Mouse (Mus musculus) midbrain, embryonic 12.5 days (tissue): ENCODE measurements at regions not wholly inside any gene's neighbourhood (a gene's known extent, or its start where the extent isn't known, plus 50 kb on each side); places are given as distances from the start of the nearest gene placed in this dataset.

Source experiments
- ATAC-seq: fragments of 200-750 bp; cut with Nextera tagmentation; 2 replicates; pipeline ENCODE4 v1.8.0; 2017; ENCODE audit warnings: low read depth, moderate TSS enrichment, moderate library complexity; ENCODE audit not compliant: low FRiP score
- H3K27ac ChIP-seq: fragments of 300-500 bp; sonication (generic); replicated peaks from 2 replicates; pipeline ENCODE4 v1.5.1; 2016; ENCODE audit warnings: mild to moderate bottlenecking
- H3K27me3 ChIP-seq: fragments of 300-500 bp; sonication (generic); 2 replicates; pipeline ENCODE4 v1.6.1; 2016; ENCODE audit warnings: mild to moderate bottlenecking
- H3K36me3 ChIP-seq: fragments of 300-500 bp; sonication (generic); 2 replicates; pipeline ENCODE4 v1.6.1; 2016
- H3K4me1 ChIP-seq: fragments of 300-500 bp; sonication (generic); 2 replicates; pipeline ENCODE4 v1.6.1; 2016
- H3K4me2 ChIP-seq: fragments of 300-500 bp; sonication (generic); replicated peaks from 2 replicates; pipeline ENCODE4 v1.6.1; 2016; ENCODE audit warnings: mild to moderate bottlenecking, moderate library complexity
- H3K4me3 ChIP-seq: fragments of 300-500 bp; sonication (generic); 2 replicates; pipeline ENCODE4 v1.5.1; 2016; ENCODE audit warnings: mild to moderate bottlenecking
- H3K9ac ChIP-seq: fragments of 300-500 bp; sonication (generic); replicated peaks from 2 replicates; pipeline ENCODE4 v1.6.1; 2016; ENCODE audit warnings: mild to moderate bottlenecking, moderate library complexity
- H3K9me3 ChIP-seq: fragments of 300-500 bp; sonication (generic); 2 replicates; pipeline ENCODE4 v1.6.1; 2016; ENCODE audit warnings: mild to moderate bottlenecking
- WGBS: fragments of 180-500 bp; shearing (Covaris S2); methylation state at CpG from one replicate; pipeline ENCODE4 v1.1.7; 2016; 5-methylcytosine and 5-hydroxymethylcytosine counted together

GRCm38 (mm10) chr16:49965528-49966250 is 165.4 kb downstream of the Cd47 start:
- no peak overlapping the region for H3K4me2 ChIP-seq
- 47% methylated on average over 7 of the region's 7 CpGs for WGBS
- H3K9ac ChIP-seq: no peak overlapping the region
- no peak overlapping the region for H3K4me3 ChIP-seq
- peak; percentile 28; the same call in 1 of the 2 replicates for ATAC-seq
- H3K27ac ChIP-seq: 0 out of 2 replicates have a peak overlapping the region, but pooled peaks have one; percentile 12
- H3K4me1 ChIP-seq: peaks cover 8% of the 10 kb centered on the region
- no peaks in the 10 kb centered on the region for H3K9me3 ChIP-seq
- H3K27me3 ChIP-seq: no peaks in the 10 kb centered on the region
- H3K36me3 ChIP-seq: no peaks in the 10 kb centered on the region

GRCm38 (mm10) chr16:49966251-49966588 is 165.9 kb downstream of the Cd47 start:
- Histone ChIP-seq H3K4me2 (no peak overlapping the region), H3K4me1 (peaks cover 8% of the 10 kb centered on the region), H3K4me3 (no peak overlapping the region), H3K27ac (no peak overlapping the region), H3K27me3 (no peaks in the 10 kb centered on the region), H3K9me3 (no peaks in the 10 kb centered on the region), H3K36me3 (no peaks in the 10 kb centered on the region), H3K9ac (no peak overlapping the region)
- WGBS: 67% methylated on average over 2 of the region's 2 CpGs
- ATAC-seq: no peak

GRCm38 (mm10) chr16:49967110-49967509 is 166.8 kb downstream of the Cd47 start:
- H3K4me2 ChIP-seq: no peak overlapping the region
- ATAC-seq: no peak
- H3K9ac ChIP-seq: no peak overlapping the region
- no peak overlapping the region for H3K4me3 ChIP-seq
- H3K36me3 ChIP-seq: no peaks in the 10 kb centered on the region
- peaks cover 8% of the 10 kb centered on the region for H3K4me1 ChIP-seq
- WGBS: 84% methylated on average over 7 of the region's 7 CpGs
- H3K27ac ChIP-seq: no peak overlapping the region
- no peaks in the 10 kb centered on the region for H3K9me3 ChIP-seq
- no peaks in the 10 kb centered on the region for H3K27me3 ChIP-seq

- Histone ChIP-seq H3K4me1 (peaks cover 8% of the 10 kb centered on the region), H3K9me3 (no peaks in the 10 kb centered on the region), H3K27me3 (no peaks in the 10 kb centered on the region), H3K36me3 (no peaks in the 10 kb centered on the region), H3K4me2 (no peak overlapping the region), H3K9ac (no peak overlapping the region), H3K4me3 (no peak overlapping the region), H3K27ac (no peak overlapping the region)
- WGBS: 82% methylated on average over 4 of the region's 4 CpGs
- ATAC-seq: no peak
Measured at GRCm38 (mm10) chr16:49968291-49968870, 168.0 kb downstream of the Cd47 start.

GRCm38 (mm10) chr16:49969035-49969434 is 168.7 kb downstream of the Cd47 start:
- WGBS: 95% methylated on average over 4 of the region's 4 CpGs
- Histone ChIP-seq H3K36me3 (no peaks in the 10 kb centered on the region), H3K9ac (no peak overlapping the region), H3K27me3 (no peaks in the 10 kb centered on the region), H3K4me1 (peaks cover 8% of the 10 kb centered on the region), H3K27ac (no peak overlapping the region), H3K4me2 (no peak overlapping the region), H3K4me3 (no peak overlapping the region), H3K9me3 (no peaks in the 10 kb centered on the region)
- ATAC-seq: no peak

- no peak for ATAC-seq
- Histone ChIP-seq H3K4me1 (peaks cover 8% of the 10 kb centered on the region), H3K4me3 (no peak overlapping the region), H3K36me3 (no peaks in the 10 kb centered on the region), H3K9me3 (no peaks in the 10 kb centered on the region), H3K27me3 (no peaks in the 10 kb centered on the region), H3K9ac (no peak overlapping the region), H3K4me2 (no peak overlapping the region), H3K27ac (no peak overlapping the region)
- 96% methylated on average over 2 of the region's 2 CpGs for WGBS
Measured at GRCm38 (mm10) chr16:49969693-49970296, 169.5 kb downstream of the Cd47 start.

GRCm38 (mm10) chr16:49970297-49970804 is 170.0 kb downstream of the Cd47 start:
- H3K27ac ChIP-seq: no peak overlapping the region
- no peak overlapping the region for H3K4me2 ChIP-seq
- no peak overlapping the region for H3K9ac ChIP-seq
- 77% methylated on average over 2 of the region's 2 CpGs for WGBS
- no peak overlapping the region for H3K4me3 ChIP-seq
- H3K4me1 ChIP-seq: peaks cover 6% of the 10 kb centered on the region
- no peak for ATAC-seq
- H3K9me3 ChIP-seq: no peaks in the 10 kb centered on the region
- no peaks in the 10 kb centered on the region for H3K36me3 ChIP-seq
- H3K27me3 ChIP-seq: no peaks in the 10 kb centered on the region

- Histone ChIP-seq H3K4me3 (no peak overlapping the region), H3K9ac (no peak overlapping the region), H3K27me3 (no peaks in the 10 kb centered on the region), H3K36me3 (no peaks in the 10 kb centered on the region), H3K9me3 (no peaks in the 10 kb centered on the region), H3K4me1 (no peaks in the 10 kb centered on the region), H3K4me2 (no peak overlapping the region), H3K27ac (no peak overlapping the region)
- WGBS: 94% methylated on average over 3 of the region's 3 CpGs
- ATAC-seq: no peak
Measured at GRCm38 (mm10) chr16:49971141-49971555, 170.8 kb downstream of the Cd47 start.

- Histone ChIP-seq H3K27me3 (no peaks in the 10 kb centered on the region), H3K4me1 (0 out of 2 replicates have a peak, but pooled peaks cover 5% of the 10 kb centered on the region), H3K4me2 (no peak overlapping the region), H3K9ac (no peak overlapping the region), H3K36me3 (no peaks in the 10 kb centered on the region), H3K9me3 (no peaks in the 10 kb centered on the region), H3K4me3 (no peak overlapping the region), H3K27ac (no peak overlapping the region)
- ATAC-seq: no peak
- 75% methylated on average over 2 of the region's 2 CpGs for WGBS
Measured at GRCm38 (mm10) chr16:49977276-49977675, 176.9 kb downstream of the Cd47 start.

GRCm38 (mm10) chr16:49979426-49979940 is 179.2 kb downstream of the Cd47 start:
- H3K4me3 ChIP-seq: no peak overlapping the region
- H3K36me3 ChIP-seq: no peaks in the 10 kb centered on the region
- H3K9me3 ChIP-seq: no peaks in the 10 kb centered on the region
- no peak overlapping the region for H3K9ac ChIP-seq
- 95% methylated on average over 4 of the region's 4 CpGs for WGBS
- ATAC-seq: no peak
- no peaks in the 10 kb centered on the region for H3K27me3 ChIP-seq
- H3K4me1 ChIP-seq: 0 out of 2 replicates have a peak, but pooled peaks cover 5% of the 10 kb centered on the region
- no peak overlapping the region for H3K4me2 ChIP-seq
- no peak overlapping the region for H3K27ac ChIP-seq

GRCm38 (mm10) chr16:49980178-49980646 is 179.9 kb downstream of the Cd47 start:
- Histone ChIP-seq H3K36me3 (no peaks in the 10 kb centered on the region), H3K9ac (no peak overlapping the region), H3K27ac (no peak overlapping the region), H3K27me3 (no peaks in the 10 kb centered on the region), H3K4me3 (no peak overlapping the region), H3K4me1 (0 out of 2 replicates have a peak, but pooled peaks cover 5% of the 10 kb centered on the region), H3K4me2 (no peak overlapping the region), H3K9me3 (no peaks in the 10 kb centered on the region)
- ATAC-seq: no peak
- 46% methylated on average over 10 of the region's 10 CpGs for WGBS

GRCm38 (mm10) chr16:49982180-49982579 is 181.8 kb downstream of the Cd47 start:
- H3K9me3 ChIP-seq: no peaks in the 10 kb centered on the region
- peak; percentile 61; the same call in 1 of the 2 replicates for ATAC-seq
- 85% methylated on average over 4 of the region's 4 CpGs for WGBS
- H3K27me3 ChIP-seq: no peaks in the 10 kb centered on the region
- H3K9ac ChIP-seq: no peak overlapping the region
- H3K4me3 ChIP-seq: no peak overlapping the region
- H3K4me2 ChIP-seq: no peak overlapping the region
- H3K36me3 ChIP-seq: no peaks in the 10 kb centered on the region
- 0 out of 2 replicates have a peak, but pooled peaks cover 5% of the 10 kb centered on the region for H3K4me1 ChIP-seq
- no peak overlapping the region for H3K27ac ChIP-seq
